8 mouse cellular contexts compared by ENCODE assay signal in the genomic region with DNA sequence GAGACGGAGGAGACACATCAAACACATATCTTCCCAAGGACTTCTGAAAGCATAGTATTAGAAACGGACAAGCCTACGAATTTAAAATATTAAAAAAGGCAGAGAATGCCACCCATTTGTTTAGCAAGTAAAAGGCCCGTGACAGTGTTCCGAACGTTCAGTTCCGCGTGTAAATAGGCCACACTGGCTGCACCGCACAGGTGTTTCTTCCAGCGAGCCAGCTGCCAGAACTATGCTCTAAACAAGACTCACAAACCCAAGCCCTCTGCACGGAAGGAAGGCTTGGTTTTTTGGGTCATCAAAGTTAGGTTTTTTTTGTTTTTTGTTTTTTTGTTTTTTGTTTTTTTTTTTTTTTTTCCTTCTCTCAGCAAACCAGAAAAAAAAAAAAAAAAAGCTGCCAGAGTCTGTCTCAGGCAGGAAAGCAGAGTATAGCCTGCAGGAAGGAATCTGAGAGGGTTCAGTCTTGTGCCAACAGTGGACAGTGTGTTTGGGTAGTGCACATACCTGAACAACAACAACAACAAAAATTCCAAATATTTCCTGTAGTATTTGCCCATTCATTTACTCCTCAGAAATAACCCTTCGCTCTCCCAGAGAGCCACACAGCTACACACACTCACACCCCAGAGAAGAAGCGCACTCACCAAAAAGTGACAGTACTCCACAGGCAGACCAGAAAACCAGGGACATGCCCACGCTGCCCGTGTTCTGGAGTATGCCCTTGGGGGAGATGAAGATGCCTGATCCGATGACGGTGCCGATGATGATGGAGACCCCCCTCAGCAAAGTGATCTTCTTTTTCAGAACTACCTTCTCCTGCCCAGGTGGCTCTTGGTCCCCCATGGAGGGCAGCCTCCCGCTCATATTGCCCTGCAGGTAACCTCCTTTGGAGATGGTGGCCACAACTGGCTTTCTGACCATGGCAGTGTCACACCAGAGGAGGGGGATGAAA. TPM values are rescaled to one million over a fixed set of nuclear protein-coding genes. Genes with fewer than 3 reads are reported as not detected.
DNase-seq lines count a peak whose midpoint lies in the region; ATAC-seq and TF ChIP-seq lines count a peak whose summit lies in the region.

No protein-coding gene starts in this region.

- H3K4me1 ChIP-seq in kidney, embryonic 15.5 days = 0 out of 2 replicates have a peak, but pooled peaks cover 7% of the 10 kb centered on the region
- H3K4me1 ChIP-seq in kidney, adult 2 months (ENCODE audit: control insufficient read depth, insufficient read depth, low read length) = no peaks in the 10 kb centered on the region
- H3K4me1 ChIP-seq in forebrain, postnatal 0 days (ENCODE audit: insufficient read depth) = 0 out of 2 replicates have a peak, but pooled peaks cover 8% of the 10 kb centered on the region
- peaks cover 34% of the 10 kb centered on the region for H3K4me1 ChIP-seq in midbrain, embryonic 10.5 days

- H3K36me3 ChIP-seq in kidney, embryonic 15.5 days = no peaks in the 10 kb centered on the region
- no peaks in the 10 kb centered on the region for H3K36me3 ChIP-seq in kidney, adult 2 months (ENCODE audit: control insufficient read depth, insufficient read depth, low read length)
- no peaks in the 10 kb centered on the region for H3K36me3 ChIP-seq in forebrain, postnatal 0 days (ENCODE audit: insufficient read depth)
- H3K36me3 ChIP-seq in midbrain, embryonic 10.5 days = no peaks in the 10 kb centered on the region

- no peak overlapping the region for H3K9ac ChIP-seq in kidney, embryonic 15.5 days
- H3K9ac ChIP-seq in forebrain, postnatal 0 days = no peak overlapping the region

- no peaks in the 10 kb centered on the region for H3K27me3 ChIP-seq in kidney, embryonic 15.5 days
- H3K27me3 ChIP-seq in kidney, adult 2 months (replicated peaks; ENCODE audit: control insufficient read depth, insufficient read depth, low read length) = no peaks in the 10 kb centered on the region
- H3K27me3 ChIP-seq in forebrain, postnatal 0 days (ENCODE audit: insufficient read depth, low read length) = no peaks in the 10 kb centered on the region
- no peaks in the 10 kb centered on the region for H3K27me3 ChIP-seq in midbrain, embryonic 10.5 days (ENCODE audit: low read depth, poor library complexity, severe bottlenecking)

- DNase-seq in kidney, adult 2 months = no peak
- peak; percentile 4 for DNase-seq in R1 (ENCODE audit: low read depth, low spot score)
- no peak for DNase-seq in forebrain, postnatal 0 days
- DNase-seq in midbrain, embryonic 10.5 days (ENCODE audit: low spot score) = no peak
- no peak for DNase-seq in lung, postnatal 4 days
- DNase-seq in spleen, postnatal 36 days (ENCODE audit: low spot score in 2 of 2) = no peak

- TF ChIP-seq POLR2A in kidney, adult 2 months (IDR thresholded peaks at IDR 0.05; ENCODE audit: low read depth, low read length) = no peak

- 77% methylated on average over 19 of the region's 19 CpGs for WGBS in kidney, embryonic 15.5 days
- WGBS in kidney, adult 2 months = 72% methylated on average over 19 of the region's 19 CpGs
- WGBS in forebrain, postnatal 0 days = 65% methylated on average over 19 of the region's 19 CpGs
- 78% methylated on average over 19 of the region's 19 CpGs for WGBS in midbrain, embryonic 10.5 days

- H3K4me3 ChIP-seq in kidney, embryonic 15.5 days (replicated peaks) = peak overlapping the region; percentile 39
- no peak overlapping the region for H3K4me3 ChIP-seq in kidney, adult 2 months (ENCODE audit: insufficient read depth, low read depth, low read length)
- H3K4me3 ChIP-seq in forebrain, postnatal 0 days (ENCODE audit: low read depth, low read length) = peak overlapping the region; percentile 29
- peak overlapping the region; percentile 43; the same call in 1 of the 2 replicates for H3K4me3 ChIP-seq in midbrain, embryonic 10.5 days

- peak overlapping the region; percentile 65 for H3K4me2 ChIP-seq in kidney, embryonic 15.5 days
- H3K4me2 ChIP-seq in forebrain, postnatal 0 days (ENCODE audit: low read depth) = peak overlapping the region; percentile 65

- H3K27ac ChIP-seq in kidney, embryonic 15.5 days = no peak overlapping the region
- H3K27ac ChIP-seq in kidney, adult 2 months (ENCODE audit: insufficient read depth, low read depth, low read length) = no peak overlapping the region
- H3K27ac ChIP-seq in forebrain, postnatal 0 days (ENCODE audit: low read depth, low read length) = no peak overlapping the region
- peak overlapping the region; percentile 66; the same call in 1 of the 2 replicates for H3K27ac ChIP-seq in midbrain, embryonic 10.5 days (replicated peaks)

- peak; percentile 65; the same call in 1 of the 2 replicates for ATAC-seq in kidney, embryonic 15.5 days (replicated peaks; ENCODE audit: low FRiP score)
- no peak for ATAC-seq in forebrain, postnatal 0 days
- ATAC-seq in erythroblast, adult 5-6 weeks (replicated peaks; ENCODE audit: low FRiP score, poor library complexity, severe bottlenecking) = no peak

- H3K9me3 ChIP-seq in kidney, embryonic 15.5 days (replicated peaks) = no peaks in the 10 kb centered on the region
- H3K9me3 ChIP-seq in forebrain, postnatal 0 days (ENCODE audit: low read length) = no peaks in the 10 kb centered on the region
- no peaks in the 10 kb centered on the region for H3K9me3 ChIP-seq in midbrain, embryonic 10.5 days (replicated peaks)

- no peak for TF ChIP-seq CTCF in kidney, adult 2 months (conservative IDR thresholded peaks at IDR 0.05; ENCODE audit: insufficient read depth, insufficient read length, low read depth, low read length)
- no peak for TF ChIP-seq CTCF in forebrain, postnatal 0 days (IDR thresholded peaks at IDR 0.05; ENCODE audit: low read depth)

RNA-seq across cellular contexts. Expression of gene Slc7a11, which starts 0.8 kb away (rescaled TPM):
- 0.19 and 0.29 TPM in 2 replicates for polyA plus RNA-seq in kidney, embryonic 15.5 days (2015; fragmentation: Nextera tagmentation; extraction: Ambion mirVana)
- polyA plus RNA-seq in kidney, adult 2 months (2012; rRNA removed) = 0.03 and 0.23 TPM in 2 replicates
- 12.9 and 19.0 TPM in 2 replicates for total RNA-seq in forebrain, postnatal 0 days (2014; rRNA removed)
- 2.5 and 3.8 TPM in 2 replicates for polyA plus RNA-seq in forebrain, postnatal 0 days (2015; fragmentation: Nextera tagmentation; extraction: Ambion mirVana)
- polyA plus RNA-seq in midbrain, embryonic 10.5 days (2016; fragmentation: Nextera tagmentation; extraction: Ambion mirVana) = 0.62 and 0.66 TPM in 2 replicates
- 2.5 and 3.3 TPM in 2 replicates for total RNA-seq in erythroblast, adult 5-6 weeks (2015; ENCODE audit: low replicate concordance)
- 3.2 and 4.2 TPM in 2 replicates for total RNA-seq in erythroblast, adult 5-6 weeks (2017; ENCODE audit: low replicate concordance)
